ENCODE assay signal across 17 mouse cellular contexts in the genomic region with DNA sequence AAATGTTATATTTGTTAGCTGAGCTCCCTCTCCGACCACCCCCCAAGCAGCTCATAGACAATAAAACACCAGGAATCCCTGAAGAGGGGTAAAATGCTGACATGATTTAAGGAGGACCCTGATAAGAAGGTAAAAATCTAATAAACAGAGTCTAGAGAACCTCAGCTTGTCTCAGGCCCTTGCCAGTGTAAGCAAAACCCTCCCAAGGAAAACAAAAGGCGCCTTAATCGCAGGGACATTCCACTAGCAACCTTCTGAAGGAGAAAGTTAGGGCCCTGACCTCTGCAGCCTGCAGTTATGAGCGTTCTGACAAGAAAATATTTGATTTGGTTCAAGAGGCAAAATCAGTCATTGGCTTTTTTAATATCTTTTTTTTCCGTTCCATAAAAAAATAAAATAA.
DNase-seq lines count a peak whose midpoint lies in the region; ATAC-seq and TF ChIP-seq lines count a peak whose summit lies in the region.
"Had no signal": no experiment of that assay in that cellular context is flagged by ENCODE, and none has a peak within 500 bp of the region (broad histone marks: within the 10 kb centered on the region; RNA-seq: fewer than 3 reads in every experiment).

No protein-coding gene starts in this region.

- H3K27me3 ChIP-seq in kidney, adult 2 months (replicated peaks; ENCODE audit: control insufficient read depth, insufficient read depth, low read length), result no peaks in the 10 kb centered on the region
- H3K27me3 ChIP-seq in liver, embryonic 12.5 days (replicated peaks), result no peaks in the 10 kb centered on the region
- H3K27me3 ChIP-seq: neural tube, embryonic 12.5 days had no signal

- no peak overlapping the region for H3K4me3 ChIP-seq in kidney, adult 2 months (ENCODE audit: insufficient read depth, low read depth, low read length)
- no peak overlapping the region for H3K4me3 ChIP-seq in liver, embryonic 12.5 days
- H3K4me3 ChIP-seq: midbrain, embryonic 10.5 days; neural tube, embryonic 12.5 days had no signal

- ATAC-seq in liver, embryonic 12.5 days, result no peak
- no peak for ATAC-seq in frontal cortex, adult (ENCODE audit: low TSS enrichment)
- ATAC-seq: forebrain, embryonic 14.5 days; hindbrain, embryonic 16.5 days; intestine, postnatal 0 days had no signal

- TF ChIP-seq CTCF in kidney, adult 2 months (conservative IDR thresholded peaks at IDR 0.05; ENCODE audit: insufficient read depth, insufficient read length, low read depth, low read length), result no peak

- H3K27ac ChIP-seq in kidney, adult 2 months (ENCODE audit: insufficient read depth, low read depth, low read length), result peak overlapping the region; percentile 90
- no peak overlapping the region for H3K27ac ChIP-seq in liver, embryonic 12.5 days
- H3K27ac ChIP-seq: midbrain, embryonic 10.5 days; neural tube, embryonic 12.5 days had no signal

- H3K9ac ChIP-seq in liver, embryonic 12.5 days, result no peak overlapping the region
- H3K9ac ChIP-seq: neural tube, embryonic 12.5 days had no signal

- H3K36me3 ChIP-seq in kidney, adult 2 months (ENCODE audit: control insufficient read depth, insufficient read depth, low read length), result no peaks in the 10 kb centered on the region
- H3K36me3 ChIP-seq in liver, embryonic 12.5 days, result no peaks in the 10 kb centered on the region
- H3K36me3 ChIP-seq: midbrain, embryonic 10.5 days; neural tube, embryonic 12.5 days had no signal

- 61% methylated on average over 5 of the region's 5 CpGs for WGBS in kidney, adult 2 months
- WGBS in liver, embryonic 12.5 days (ENCODE audit: insufficient replicate concordance), result 72% methylated on average over 5 of the region's 5 CpGs

- H3K4me1 ChIP-seq in kidney, adult 2 months (ENCODE audit: control insufficient read depth, insufficient read depth, low read length), result no peaks in the 10 kb centered on the region
- H3K4me1 ChIP-seq in liver, embryonic 12.5 days, result no peaks in the 10 kb centered on the region

- no peak for TF ChIP-seq POLR2A in kidney, adult 2 months (IDR thresholded peaks at IDR 0.05; ENCODE audit: low read depth, low read length)

- H3K4me2 ChIP-seq in liver, embryonic 12.5 days, result no peak overlapping the region
- H3K4me2 ChIP-seq: neural tube, embryonic 12.5 days had no signal

- no peaks in the 10 kb centered on the region for H3K9me3 ChIP-seq in liver, embryonic 12.5 days (replicated peaks)
- H3K9me3 ChIP-seq: midbrain, embryonic 10.5 days; neural tube, embryonic 12.5 days had no signal

- DNase-seq in embryo, embryonic 9.5 days (ENCODE audit: extremely low spot score), result peak; percentile 15
- no peak for DNase-seq in embryo, embryonic 11 days
- peak; percentile 3 for DNase-seq in brain, adult 2 months (ENCODE audit: low read depth, low spot score)
- DNase-seq in kidney, adult 2 months, result peak; percentile 73
- DNase-seq in kidney, postnatal 14 days, result peak; percentile 71
- DNase-seq: adrenal gland, postnatal 25 days; cerebellum, adult 2 months; lung, postnatal 14 days; right cerebral cortex, postnatal 4 days; thymus, postnatal 36 days had no signal
